Mouse (Mus musculus): ENCODE data around the gene Macrod1. TPM values are rescaled to one million over a fixed set of nuclear protein-coding genes. Genes with fewer than 3 reads are reported as not detected.
A peak's percentile ranks its signal among the peaks of the same experiment; 100 is the strongest.
"Not testable (repeated sequence)": the region's sequence is repeated elsewhere in the genome, so short reads cannot be mapped to it uniquely, and the experiment has no call there.

The Macrod1 gene
- total RNA-seq, 2 experiments from 2014 or later, result 22.9 to 23.7 TPM

DNA sequence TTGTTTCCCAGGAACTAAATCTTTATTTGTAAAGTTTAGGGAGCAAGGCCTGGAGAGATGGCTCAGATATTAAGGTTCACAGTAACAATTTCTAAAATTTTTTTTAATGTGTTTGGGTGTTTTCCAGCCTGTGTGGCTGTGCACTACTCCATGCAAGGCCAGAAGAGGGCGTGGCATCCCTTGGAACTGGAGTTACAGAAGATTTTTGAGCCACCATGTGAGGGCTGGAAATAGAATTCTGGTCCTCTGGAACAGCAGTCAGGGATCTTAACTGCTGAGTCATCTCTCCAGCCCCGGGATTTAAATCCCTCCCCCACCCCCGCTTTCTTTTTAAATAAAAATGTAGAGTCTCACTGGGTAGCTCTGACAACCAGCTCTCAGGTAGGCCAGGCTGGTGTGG is 1.4 kb upstream of the Macrod1 start:
- no peak for DNase-seq (ENCODE audit: low spot score in 2 of 2)

DNA sequence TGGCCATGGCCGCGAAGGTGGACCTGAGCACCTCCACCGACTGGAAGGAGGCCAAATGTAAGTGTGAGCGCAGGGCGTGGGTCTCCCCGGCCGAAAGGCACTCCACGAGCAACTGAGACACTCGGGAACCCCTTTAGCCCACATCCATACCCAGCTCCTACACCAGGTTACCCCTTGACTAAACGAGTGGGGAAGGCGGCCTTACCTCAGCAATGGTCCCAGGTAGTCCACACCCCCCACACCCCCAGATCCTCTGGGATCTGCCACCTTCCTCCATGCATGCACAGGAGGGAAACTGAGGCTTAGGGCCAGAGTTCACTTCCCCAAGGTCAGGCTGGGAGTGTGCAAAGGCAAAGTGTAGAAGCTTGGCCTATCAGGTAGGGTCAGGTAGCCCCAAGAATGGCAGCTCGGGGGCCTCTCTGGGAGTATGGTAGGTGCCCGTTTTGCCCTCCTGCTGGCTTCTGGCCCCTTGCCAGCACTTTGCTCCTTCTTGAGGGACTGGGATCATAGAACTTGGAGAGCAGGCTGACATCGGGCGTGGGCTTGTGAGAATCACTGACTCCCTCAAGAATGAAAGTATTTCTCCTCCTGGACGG is 614 bp downstream of the Macrod1 start:
- DNase-seq (ENCODE audit: low spot score in 2 of 2), result no peak

DNA sequence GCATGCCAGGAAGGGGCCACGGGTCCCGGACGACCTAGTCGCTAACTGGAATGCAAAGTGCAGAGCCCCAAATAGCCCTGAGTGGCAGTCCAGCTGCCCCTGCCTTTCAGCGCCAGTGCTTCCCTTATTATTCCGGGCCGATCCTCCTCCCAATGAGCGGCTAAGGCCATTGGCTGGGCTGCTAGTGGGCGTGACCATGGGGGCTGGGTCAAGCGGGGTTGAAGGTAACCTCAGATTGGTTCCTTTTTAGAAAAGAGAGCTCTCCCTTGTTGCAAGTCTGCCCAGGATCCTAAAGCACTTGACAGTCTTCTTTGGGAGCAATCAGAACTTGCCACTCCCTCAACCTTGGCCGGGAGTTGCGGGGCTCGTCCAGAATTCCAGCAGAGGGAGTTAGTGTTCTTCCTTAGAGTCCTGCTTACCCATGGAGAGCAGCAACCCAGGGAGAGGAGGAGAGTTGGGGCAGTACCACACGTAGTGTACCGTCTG is 1.2 kb downstream of the Macrod1 start:
- DNase-seq (ENCODE audit: low spot score in 2 of 2), result peak; percentile 44 to 63

DNA sequence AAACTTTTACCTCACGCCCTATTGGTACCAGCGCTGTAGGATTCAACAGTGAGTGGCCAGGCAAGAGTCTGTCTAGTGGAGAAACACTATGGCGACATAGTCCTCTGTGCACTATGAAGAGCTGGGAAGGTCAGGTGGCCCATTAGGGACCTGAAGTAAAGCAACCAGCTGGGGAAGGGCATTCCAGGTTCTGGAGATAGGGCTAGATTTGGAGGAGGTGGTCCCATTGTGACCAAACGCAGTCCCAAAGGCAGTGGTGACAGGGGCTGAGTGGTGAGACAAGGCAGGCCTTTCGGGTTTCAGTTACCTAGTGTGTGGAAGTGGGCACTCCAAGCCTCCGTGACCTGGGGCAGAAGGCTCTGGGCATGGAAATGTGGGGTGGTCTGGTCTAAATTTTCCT is 1.9 kb downstream of the Macrod1 start:
- no peak for DNase-seq (ENCODE audit: low spot score in 2 of 2)

DNA sequence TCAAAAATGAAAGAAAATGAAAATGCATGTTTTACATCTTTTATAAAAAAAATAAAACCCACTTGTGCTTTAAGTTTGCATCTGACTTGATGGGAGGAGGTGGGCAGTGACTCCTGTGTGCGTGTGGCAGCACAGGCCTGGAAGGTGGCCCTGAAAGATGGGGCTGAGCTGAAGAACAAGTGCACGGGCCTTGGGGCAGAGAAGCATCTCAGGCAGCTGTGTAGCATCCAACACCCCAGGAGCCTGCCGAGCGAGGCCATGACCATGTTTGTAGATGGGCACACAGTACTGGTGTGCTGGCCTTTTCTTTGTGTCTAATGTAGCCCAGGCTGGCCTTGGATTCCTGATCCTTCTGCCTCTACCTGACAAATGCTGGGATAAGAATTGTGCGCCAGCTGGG is 5.5 kb downstream of the Macrod1 start:
- no peak for DNase-seq (ENCODE audit: low spot score in 2 of 2)

DNA sequence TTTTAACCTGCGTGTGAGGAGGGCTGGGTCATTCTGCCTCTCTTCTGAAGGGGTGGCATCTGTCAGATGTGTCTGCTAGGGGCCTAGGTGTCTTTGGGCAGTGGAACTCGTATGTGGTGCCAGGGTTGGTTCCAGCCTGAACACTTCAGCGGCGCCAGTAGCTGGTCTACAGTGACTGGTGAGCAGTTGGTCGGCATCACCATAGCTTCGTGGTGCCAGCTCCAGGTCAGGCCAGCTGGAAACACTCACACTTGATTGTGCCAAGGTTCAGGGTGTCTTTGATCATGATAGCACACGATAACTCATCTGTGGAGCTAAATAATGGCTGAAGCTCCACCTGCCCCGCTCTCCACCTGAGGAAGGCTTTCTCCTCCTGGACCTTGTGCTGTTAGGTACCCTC is 6.3 kb downstream of the Macrod1 start:
- DNase-seq (ENCODE audit: low spot score in 2 of 2), result no peak

DNA sequence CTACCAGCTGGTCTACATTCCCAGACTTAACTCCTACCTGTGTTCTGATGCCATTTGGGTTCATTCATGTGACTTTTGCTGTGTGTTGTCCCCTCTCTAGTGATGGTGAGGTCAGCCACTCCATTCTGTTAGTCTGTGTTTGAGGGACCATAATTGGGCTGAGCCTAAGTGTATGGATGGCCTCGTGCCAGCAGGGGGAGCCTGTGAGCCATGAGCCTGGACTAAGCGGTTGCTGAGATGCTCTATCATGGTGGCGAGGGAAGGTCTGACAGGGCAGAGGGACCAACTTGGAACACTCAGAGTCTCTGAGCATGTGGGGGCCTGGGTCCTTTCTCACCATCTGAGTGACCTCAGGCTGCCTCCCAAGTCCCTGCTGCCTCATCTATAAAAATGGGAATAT is 8.0 kb downstream of the Macrod1 start:
- peak; percentile 73 to 88 for DNase-seq (ENCODE audit: low spot score in 2 of 2)

DNA sequence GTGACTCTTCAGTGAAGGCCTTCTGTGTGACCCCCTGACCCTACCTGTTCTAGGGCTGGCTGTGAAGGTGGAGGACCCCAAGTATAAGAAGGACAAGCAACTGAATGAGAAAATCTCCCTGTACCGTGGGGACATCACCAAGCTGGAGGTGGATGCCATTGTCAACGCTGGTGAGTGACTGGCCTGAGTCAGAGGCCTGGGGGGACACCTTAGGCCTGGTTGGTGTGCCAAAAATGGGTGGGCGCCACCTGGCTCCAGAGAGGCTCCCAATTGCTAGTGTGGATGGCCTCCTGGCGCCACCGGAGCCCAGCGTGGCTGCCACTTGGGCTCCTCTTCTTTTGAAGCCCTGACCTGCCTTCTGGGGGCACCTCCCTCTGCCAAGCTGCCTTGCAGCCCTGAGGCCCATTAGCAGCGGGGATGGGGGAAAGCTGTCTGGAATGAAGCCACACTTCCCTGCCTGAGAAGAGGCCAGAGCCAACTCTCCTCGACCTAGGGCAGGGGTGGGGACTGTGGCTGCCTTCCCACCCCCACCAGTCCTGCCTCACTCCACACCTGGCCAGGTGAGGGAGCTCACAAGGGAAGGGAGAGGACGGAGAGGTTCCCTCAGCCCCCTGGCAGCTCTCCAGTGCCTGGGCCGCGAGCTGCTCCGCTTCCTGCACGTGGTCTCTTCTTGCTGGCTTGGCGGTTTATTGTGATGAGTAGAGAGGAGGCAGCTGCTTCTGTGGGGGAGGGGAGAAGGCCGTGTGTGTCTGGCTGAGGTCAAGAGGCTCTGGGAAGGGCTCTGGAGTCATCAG is 9.6 kb downstream of the Macrod1 start:
- DNase-seq (ENCODE audit: low spot score in 2 of 2), result no peak

DNA sequence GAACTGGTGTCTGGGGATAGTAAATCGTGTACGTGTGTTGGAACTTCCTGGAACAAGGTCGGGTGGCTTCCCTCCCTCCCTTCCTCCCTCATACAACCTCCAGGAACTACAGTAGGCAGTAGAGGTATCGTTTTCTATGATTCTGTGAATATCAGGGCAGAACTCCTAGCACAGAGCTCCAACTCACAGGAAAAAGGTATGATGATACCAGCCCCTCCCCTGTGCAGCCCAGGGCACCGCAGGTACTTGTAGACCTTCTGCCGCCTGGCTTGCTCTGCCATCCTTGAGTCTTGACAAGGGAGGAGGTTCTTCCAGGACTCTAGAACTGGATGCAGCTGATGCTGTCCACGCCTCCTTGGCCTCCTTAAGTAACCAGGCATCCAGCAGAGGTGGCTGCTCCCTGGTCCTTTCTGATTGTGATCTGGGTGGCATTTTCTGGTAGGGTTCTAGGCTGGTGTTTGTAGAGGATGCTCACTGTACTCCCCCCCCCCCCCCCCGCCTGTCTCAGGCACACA is 10.3 kb downstream of the Macrod1 start:
- no peak for DNase-seq (ENCODE audit: low spot score in 2 of 2)

DNA sequence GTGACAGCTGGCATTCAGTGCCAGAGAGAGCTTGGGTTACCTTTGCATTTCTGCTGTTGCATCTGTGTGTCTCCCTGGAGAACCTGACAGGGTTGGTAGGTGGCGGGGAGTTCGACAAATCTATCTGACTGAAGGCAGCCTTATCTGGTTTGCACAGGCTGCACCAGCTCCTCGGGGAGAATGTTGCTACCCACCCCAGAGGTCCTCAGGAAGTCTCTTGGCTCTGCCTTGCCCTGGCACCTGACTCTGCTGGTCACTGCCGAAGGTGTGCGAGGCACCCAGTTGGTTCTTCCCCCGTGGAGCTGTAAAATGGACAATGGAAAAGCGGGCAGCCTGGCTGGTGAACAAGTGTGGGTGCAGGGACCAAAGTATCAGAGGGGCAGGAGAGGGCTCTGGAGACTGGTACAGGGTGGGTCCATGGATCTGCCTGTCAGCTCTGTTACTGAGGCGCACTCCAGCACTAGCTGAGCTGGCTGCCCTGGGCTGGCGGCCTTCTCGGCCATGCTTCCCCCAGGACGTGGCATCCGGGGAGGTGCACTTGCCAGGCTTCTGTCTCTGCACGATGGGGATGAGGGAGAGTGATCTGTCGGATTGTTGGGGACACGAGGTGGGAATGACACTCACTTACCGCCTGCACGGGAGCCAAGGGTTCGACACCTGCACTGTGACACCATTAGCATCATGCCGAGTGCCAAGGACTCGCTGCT is 10.9 kb downstream of the Macrod1 start:
- DNase-seq (ENCODE audit: low spot score in 2 of 2), result no peak

DNA sequence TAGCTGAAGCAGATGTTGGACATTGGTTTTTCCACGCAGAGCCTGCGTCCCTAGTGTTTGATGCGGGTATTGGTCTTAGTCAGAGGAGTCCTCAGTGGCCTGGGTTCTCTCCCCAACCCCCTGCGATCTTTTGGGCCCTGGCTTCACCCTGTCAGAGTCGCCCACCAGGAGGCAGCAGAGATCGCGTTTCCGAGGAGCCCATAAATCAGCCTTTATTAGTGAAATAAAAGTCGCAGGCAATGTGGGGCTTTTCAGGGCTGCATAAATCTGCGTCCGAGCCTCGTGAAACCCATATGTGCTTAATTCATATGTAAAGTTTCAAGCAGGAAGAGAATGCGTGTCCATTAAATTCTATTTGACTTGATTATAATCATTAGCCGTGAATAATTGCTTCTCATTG is 11.5 kb downstream of the Macrod1 start:
- DNase-seq (ENCODE audit: low spot score in 2 of 2), result peak in 1 of 2 experiments; percentile 87

DNA sequence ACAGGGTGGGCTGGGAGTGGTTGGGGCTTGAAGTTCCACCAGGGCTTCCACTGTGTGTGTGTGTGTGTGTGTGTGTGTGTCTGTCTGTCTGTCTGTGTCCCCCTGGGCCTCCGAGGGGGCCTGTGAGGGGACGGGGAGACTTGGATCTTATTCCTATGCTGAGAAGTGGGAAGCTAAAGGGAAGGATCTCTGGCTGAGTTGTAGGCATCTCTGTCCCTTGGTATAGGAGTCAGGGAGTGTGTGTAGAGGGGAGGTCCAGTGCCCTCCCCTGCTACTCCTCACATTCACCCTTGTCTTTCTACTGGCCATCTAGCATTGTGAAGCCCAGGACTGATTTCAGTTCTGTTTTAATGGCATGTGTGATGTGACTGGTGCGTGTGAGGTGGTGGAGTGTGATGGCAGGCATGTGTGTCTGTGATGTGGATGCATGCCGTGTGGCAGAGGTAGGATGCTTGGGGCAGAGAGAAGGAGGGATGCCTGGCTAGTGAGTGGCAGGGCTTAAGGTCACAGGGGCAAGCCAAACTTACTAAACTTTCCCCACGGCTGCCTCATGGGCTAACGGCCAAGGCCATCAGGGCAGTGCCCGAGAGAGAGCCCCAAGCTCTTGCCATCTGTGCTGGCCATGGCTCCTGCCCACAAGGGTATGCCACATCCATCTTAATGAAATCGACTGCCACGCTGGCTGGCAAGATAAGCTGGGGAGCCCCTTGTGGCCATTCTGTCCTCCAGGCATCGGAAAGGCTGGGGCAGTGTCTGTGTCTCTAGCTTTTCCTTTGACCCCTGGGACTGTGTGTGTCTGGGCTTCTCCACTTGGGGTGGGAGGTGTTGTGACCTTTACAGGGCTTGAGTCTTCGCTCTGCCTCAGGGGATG is 12.3 kb downstream of the Macrod1 start:
- DNase-seq (ENCODE audit: low spot score in 2 of 2), result no peak

DNA sequence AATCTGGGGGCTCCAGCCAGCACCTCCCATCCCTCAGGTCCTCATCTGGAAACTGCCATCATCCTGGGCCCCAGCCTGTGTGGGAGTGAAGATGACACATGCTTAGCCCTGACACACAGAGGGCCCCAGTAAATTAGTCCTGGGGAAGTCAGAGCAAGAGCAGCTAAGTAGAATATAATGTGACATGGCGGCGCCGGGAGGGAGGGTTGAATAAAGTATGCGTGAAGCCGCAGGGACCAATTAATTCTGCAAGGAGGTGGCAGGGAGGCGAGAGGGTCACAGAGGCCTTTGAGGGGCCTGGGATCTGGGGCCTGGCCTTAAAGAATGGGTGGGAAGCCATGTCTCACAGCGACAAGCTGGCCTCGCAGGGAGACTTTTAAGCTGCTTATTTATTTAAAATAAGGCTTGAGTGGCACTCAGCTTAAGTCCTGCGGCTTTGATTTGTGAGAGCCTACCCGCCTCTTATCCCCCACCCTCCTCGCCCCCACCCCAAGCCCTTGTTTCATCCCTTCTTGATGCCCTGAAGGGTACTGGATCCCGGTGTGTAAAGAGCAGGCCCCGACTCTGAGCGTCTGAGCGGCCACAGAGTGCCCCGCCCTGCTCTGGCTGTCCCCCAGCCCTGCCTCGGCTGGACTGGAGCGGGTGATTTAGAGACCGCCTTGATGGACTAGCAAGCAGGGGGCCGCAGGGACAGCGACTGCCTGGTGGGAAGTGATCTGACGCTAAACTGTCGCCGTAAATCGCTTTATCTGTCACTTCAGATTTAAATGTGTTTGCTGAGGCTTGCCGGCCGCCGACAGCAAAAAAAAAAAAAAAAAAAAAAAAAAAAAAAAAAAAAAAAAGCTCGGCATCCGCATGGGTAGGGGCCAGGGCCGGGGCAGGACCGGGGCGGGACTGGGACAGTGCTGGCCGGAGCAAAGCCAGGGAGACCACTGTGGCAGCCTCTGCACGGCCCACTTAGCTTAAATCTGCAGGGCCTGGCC is 13.5 kb downstream of the Macrod1 start:
- no peak for DNase-seq (ENCODE audit: low spot score in 2 of 2)

DNA sequence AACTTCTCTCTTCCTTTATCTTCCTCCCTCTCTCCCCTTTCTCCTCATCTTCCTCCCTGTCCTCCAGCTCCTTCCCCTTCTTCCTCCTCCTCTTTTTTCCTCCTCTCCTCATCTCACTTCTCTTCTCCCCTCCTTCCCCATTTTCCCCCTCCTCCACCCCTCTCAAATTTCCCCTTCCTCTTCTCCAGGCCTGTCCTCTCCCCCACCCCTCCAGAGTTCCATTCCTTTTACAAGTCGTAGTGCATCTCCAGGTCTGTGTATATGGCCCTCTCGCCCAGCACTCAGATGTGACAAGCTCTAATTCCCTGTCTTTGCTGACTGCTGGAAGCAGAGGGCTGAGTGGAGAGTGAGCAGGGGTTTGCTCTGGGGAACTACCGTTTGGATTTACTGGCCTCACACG is 14.2 kb downstream of the Macrod1 start:
- DNase-seq (ENCODE audit: low spot score in 2 of 2), result no peak

DNA sequence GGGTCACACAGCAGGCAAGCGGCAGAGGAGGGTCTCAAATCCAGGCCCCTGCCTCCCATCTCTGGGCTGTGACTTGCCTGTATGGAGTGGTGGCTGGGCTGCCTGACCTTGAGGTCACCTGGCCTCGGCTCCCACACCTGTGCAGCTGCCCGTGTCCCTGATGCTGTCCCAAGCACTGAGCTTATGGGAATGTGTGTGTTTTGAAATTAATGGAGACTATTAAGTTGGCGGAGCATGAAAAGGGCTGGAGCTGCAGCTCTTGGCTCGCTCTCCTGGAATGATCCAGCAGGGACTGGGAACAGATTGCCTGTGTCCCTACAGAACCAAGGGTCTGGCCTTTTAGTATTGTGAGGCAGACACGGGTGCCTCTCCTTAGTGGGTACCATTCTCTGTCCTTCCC is 15.6 kb downstream of the Macrod1 start:
- DNase-seq (ENCODE audit: low spot score in 2 of 2), result no peak

DNA sequence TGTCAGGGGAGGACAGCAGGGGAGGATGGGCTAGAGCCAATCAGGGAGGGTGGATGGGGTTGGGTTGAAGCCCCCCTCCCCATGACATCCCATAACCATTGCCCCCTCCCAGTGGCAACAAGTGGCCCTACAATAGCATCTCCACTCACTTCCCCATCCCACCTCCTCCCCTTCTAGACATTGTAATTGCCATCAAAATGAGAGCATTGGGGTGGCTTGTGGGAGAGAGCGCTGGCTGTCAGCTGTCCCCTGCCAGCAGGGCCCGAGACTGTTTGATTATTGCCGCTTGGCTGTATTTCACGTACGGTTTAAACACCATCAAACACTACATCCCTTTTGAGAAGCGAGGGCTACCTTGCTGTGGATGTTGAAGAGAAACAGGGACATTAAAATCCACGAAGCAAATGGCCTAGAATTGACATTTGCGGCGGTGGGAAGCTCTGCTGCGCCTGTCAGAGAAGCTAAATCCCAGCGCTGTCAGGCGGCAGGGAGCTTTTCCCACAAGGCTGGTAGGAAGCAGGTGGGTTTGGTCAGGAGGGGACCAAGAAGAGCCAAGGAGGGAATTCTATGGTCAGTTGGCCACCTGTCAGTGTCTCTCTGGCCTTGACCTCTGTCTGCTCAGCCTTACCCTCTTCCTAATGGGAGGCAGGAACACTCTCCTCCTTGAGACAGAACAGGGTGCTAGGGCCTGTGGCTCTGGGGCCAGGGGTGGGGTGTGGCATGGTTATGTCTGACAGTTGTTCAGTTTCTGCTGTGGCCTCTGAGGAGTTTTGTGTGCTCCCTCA is 17.6 kb downstream of the Macrod1 start:
- DNase-seq (ENCODE audit: low spot score in 2 of 2), result no peak

DNA sequence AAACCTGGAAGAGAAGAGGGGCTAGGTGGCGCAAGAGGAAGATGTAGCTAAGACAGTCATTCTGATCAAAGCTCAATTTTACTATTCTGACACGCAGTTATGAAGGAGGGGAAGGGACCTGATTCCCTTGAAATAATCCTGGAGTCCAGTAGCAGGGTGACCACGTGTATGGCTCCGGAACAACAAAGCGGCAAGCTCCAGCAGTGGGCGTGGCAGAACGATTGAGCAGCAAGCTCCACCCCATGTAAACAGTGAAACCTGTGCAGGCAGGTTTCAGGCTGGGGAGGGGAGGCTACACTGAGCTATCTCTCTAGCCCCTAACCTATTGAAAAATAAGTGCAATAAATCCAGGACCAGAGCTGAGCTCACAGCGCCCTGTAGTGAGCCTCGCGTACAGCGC is 18.7 kb downstream of the Macrod1 start:
- DNase-seq (ENCODE audit: low spot score in 2 of 2), result not testable (repeated sequence)

DNA sequence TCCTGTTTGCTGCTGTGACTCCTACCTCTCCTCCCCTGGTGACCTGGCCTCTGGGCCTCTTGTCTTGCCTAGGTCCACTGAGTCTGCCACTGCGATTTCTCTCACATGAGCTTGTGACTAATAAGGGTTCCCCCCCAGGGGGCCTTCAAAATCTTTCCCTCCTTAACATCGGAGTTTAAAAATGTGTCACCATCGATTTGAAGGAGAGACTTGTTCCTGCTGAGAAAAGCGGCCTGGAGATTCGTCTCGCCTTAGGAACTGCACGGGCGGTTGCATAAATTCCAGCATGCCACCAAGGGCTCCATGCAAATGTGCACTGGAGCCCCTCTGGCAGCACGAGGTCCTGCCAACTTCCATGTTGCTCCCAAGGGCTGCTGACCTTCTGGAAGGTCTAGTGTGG is 21.1 kb downstream of the Macrod1 start:
- DNase-seq (ENCODE audit: low spot score in 2 of 2), result no peak

DNA sequence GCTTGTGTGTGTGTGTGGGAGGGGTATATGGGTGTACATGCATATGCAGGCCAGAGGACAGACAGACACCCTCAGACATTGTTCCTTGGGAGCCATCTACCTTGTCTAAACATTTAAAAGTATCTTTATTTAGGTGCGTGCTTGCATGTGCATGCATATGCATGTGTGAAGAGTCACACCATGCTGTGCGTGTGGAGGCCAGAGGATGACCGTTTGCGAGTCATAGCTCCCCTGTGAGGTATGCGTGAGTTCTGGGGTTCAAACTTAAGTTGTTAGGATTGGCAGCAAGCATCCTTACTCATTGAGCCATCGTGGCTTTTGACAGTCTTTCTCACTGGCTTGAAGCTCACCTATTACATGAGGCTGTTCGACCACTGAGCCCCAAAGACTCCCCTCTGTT is 21.7 kb downstream of the Macrod1 start:
- DNase-seq (ENCODE audit: low spot score in 2 of 2), result no peak

Measured in layer of hippocampus, adult 18-20 months (tissue).